Mouse (Mus musculus): Measurements from ENCODE around the gene Zfp281. TPM values are rescaled to one million over a fixed set of nuclear protein-coding genes. Genes with fewer than 3 reads are reported as not detected.

Zfp281 gene
- polyA plus RNA-seq, 1 experiment from 2014 or later = 17.9 TPM

Other genes starting within 250 kb of the Zfp281 start
- gene Ddx59, start 209.6 kb upstream of the Zfp281 start, polyA plus RNA-seq (2014; fragmentation: Nextera tagmentation; extraction: Ambion mirVana) = 12.9 and 14.9 TPM in 2 replicates
- 7.6 and 7.8 TPM in 2 replicates for gene Kif14, start 158.6 kb upstream of the Zfp281 start, polyA plus RNA-seq (2014; fragmentation: Nextera tagmentation; extraction: Ambion mirVana)

All from intestine, embryonic 14.5 days (tissue).